Mouse (Mus musculus): ENCODE data around the gene Wdr81.

GRCm38 (mm10) chr11:75470675-75471074 is 16.2 kb upstream of the Wdr81 start:
- TF ChIP-seq CTCF (IDR thresholded peaks at IDR 0.05; ENCODE audit: low read depth, low read length) (no peak), POLR2A (IDR thresholded peaks at IDR 0.05; ENCODE audit: insufficient read depth, low read length) (no peak), EP300 (IDR thresholded peaks at IDR 0.05; ENCODE audit: insufficient read depth, low read depth, low read length) (no peak)
